Mouse (Mus musculus): ENCODE results near the gene Ndst2. TPM values are rescaled to one million over a fixed set of nuclear protein-coding genes. Genes with fewer than 3 reads are reported as not detected.

The Ndst2 gene
- polyA plus RNA-seq, 1 experiment from 2014 or later: 17.1 TPM

- Histone ChIP-seq H3K4me2 (no peak overlapping the region), H3K4me1 (peaks cover 5% of the 10 kb centered on the region; the same call in 1 of the 2 replicates), H3K9ac (replicated peaks) (no peak overlapping the region), H3K36me3 (peaks cover 73% of the 10 kb centered on the region), H3K4me3 (replicated peaks) (no peak overlapping the region), H3K27ac (replicated peaks) (no peak overlapping the region), H3K27me3 (replicated peaks) (no peaks in the 10 kb centered on the region), H3K9me3 (replicated peaks) (no peaks in the 10 kb centered on the region)
- ATAC-seq (ENCODE audit: low FRiP score): no peak
- WGBS: 91% methylated on average over 5 of the region's 5 CpGs
Measured at GRCm38 (mm10) chr14:20764942-20765341, 30.6 kb upstream of the Ndst2 start.

GRCm38 (mm10) chr14:20758768-20759435, 24.5 kb upstream of the Ndst2 start:
- H3K27me3 ChIP-seq (replicated peaks): no peaks in the 10 kb centered on the region
- peaks cover 95% of the 10 kb centered on the region for H3K36me3 ChIP-seq
- WGBS: 89% methylated on average over 8 of the region's 8 CpGs
- H3K9me3 ChIP-seq (replicated peaks): no peaks in the 10 kb centered on the region
- no peak overlapping the region for H3K4me2 ChIP-seq
- no peak overlapping the region for H3K4me3 ChIP-seq (replicated peaks)
- H3K27ac ChIP-seq (replicated peaks): no peak overlapping the region
- no peak for ATAC-seq (ENCODE audit: low FRiP score)
- H3K4me1 ChIP-seq: no peaks in the 10 kb centered on the region
- no peak overlapping the region for H3K9ac ChIP-seq (replicated peaks)

- Histone ChIP-seq H3K27me3 (replicated peaks) (no peaks in the 10 kb centered on the region), H3K36me3 (peaks cover 84% of the 10 kb centered on the region)
- 91% methylated on average over 22 of the region's 22 CpGs for WGBS
Measured at GRCm38 (mm10) chr14:20757370-20757907, 23.1 kb upstream of the Ndst2 start.

GRCm38 (mm10) chr14:20753792-20754191, 19.4 kb upstream of the Ndst2 start:
- WGBS: 89% methylated on average over 3 of the region's 3 CpGs
- H3K4me2 ChIP-seq: no peak overlapping the region

More at GRCm38 (mm10) chr14:20757370-20757907, 23.1 kb upstream of the Ndst2 start:
- Histone ChIP-seq H3K27ac (replicated peaks) (no peak overlapping the region), H3K9ac (replicated peaks) (no peak overlapping the region), H3K4me1 (no peaks in the 10 kb centered on the region), H3K9me3 (replicated peaks) (no peaks in the 10 kb centered on the region), H3K4me3 (replicated peaks) (no peak overlapping the region), H3K4me2 (no peak overlapping the region)
- ATAC-seq (ENCODE audit: low FRiP score): no peak

GRCm38 (mm10) chr14:20750503-20750902, 16.1 kb upstream of the Ndst2 start:
- H3K4me3 ChIP-seq (replicated peaks): no peak overlapping the region
- H3K9me3 ChIP-seq (replicated peaks): no peaks in the 10 kb centered on the region
- H3K4me1 ChIP-seq: peaks cover 4% of the 10 kb centered on the region; the same call in 1 of the 2 replicates
- no peak for ATAC-seq (ENCODE audit: low FRiP score)
- H3K27ac ChIP-seq (replicated peaks): no peak overlapping the region
- no peak overlapping the region for H3K4me2 ChIP-seq
- H3K36me3 ChIP-seq: peaks cover 27% of the 10 kb centered on the region
- H3K9ac ChIP-seq (replicated peaks): no peak overlapping the region
- WGBS: 88% methylated on average over 5 of the region's 5 CpGs
- H3K27me3 ChIP-seq (replicated peaks): no peaks in the 10 kb centered on the region

More at GRCm38 (mm10) chr14:20753792-20754191, 19.4 kb upstream of the Ndst2 start:
- no peaks in the 10 kb centered on the region for H3K9me3 ChIP-seq (replicated peaks)
- no peak overlapping the region for H3K4me3 ChIP-seq (replicated peaks)
- H3K9ac ChIP-seq (replicated peaks): no peak overlapping the region
- H3K27ac ChIP-seq (replicated peaks): no peak overlapping the region
- no peaks in the 10 kb centered on the region for H3K27me3 ChIP-seq (replicated peaks)
- H3K36me3 ChIP-seq: peaks cover 49% of the 10 kb centered on the region
- no peak for ATAC-seq (ENCODE audit: low FRiP score)
- H3K4me1 ChIP-seq: no peaks in the 10 kb centered on the region

GRCm38 (mm10) chr14:20749494-20750051, 15.2 kb upstream of the Ndst2 start:
- 88% methylated on average over 4 of the region's 4 CpGs for whole genome bisulfite sequencing
- Histone ChIP-seq H3K27ac (replicated peaks) (no peak overlapping the region), H3K9ac (replicated peaks) (no peak overlapping the region), H3K27me3 (replicated peaks) (no peaks in the 10 kb centered on the region), H3K4me2 (no peak overlapping the region), H3K9me3 (replicated peaks) (no peaks in the 10 kb centered on the region), H3K36me3 (peaks cover 27% of the 10 kb centered on the region), H3K4me1 (peaks cover 4% of the 10 kb centered on the region; the same call in 1 of the 2 replicates), H3K4me3 (replicated peaks) (no peak overlapping the region)
- no peak for ATAC-seq (ENCODE audit: low FRiP score)

GRCm38 (mm10) chr14:20748388-20748787, 14.0 kb upstream of the Ndst2 start:
- peak; percentile 51 for ATAC-seq (ENCODE audit: low FRiP score)
- Histone ChIP-seq H3K9me3 (replicated peaks) (no peaks in the 10 kb centered on the region), H3K27ac (replicated peaks) (peak overlapping the region; percentile 43), H3K4me1 (peaks cover 4% of the 10 kb centered on the region; the same call in 1 of the 2 replicates), H3K4me3 (replicated peaks) (no peak overlapping the region), H3K4me2 (no peak overlapping the region), H3K9ac (replicated peaks) (no peak overlapping the region), H3K36me3 (peaks cover 33% of the 10 kb centered on the region), H3K27me3 (replicated peaks) (no peaks in the 10 kb centered on the region)
- 44% methylated on average over 4 of the region's 4 CpGs for WGBS

- Histone ChIP-seq H3K4me3 (replicated peaks) (no peak overlapping the region), H3K9ac (replicated peaks) (no peak overlapping the region), H3K36me3 (peaks cover 38% of the 10 kb centered on the region), H3K4me1 (peaks cover 4% of the 10 kb centered on the region; the same call in 1 of the 2 replicates), H3K27ac (replicated peaks) (0 out of 2 replicates have a peak overlapping the region, but pooled peaks have one; percentile 51), H3K27me3 (replicated peaks) (no peaks in the 10 kb centered on the region), H3K9me3 (replicated peaks) (no peaks in the 10 kb centered on the region), H3K4me2 (no peak overlapping the region)
- ATAC-seq (ENCODE audit: low FRiP score): no peak
- WGBS: 88% methylated on average over 3 of the region's 3 CpGs
Measured at GRCm38 (mm10) chr14:20746935-20747334, 12.6 kb upstream of the Ndst2 start.

GRCm38 (mm10) chr14:20743614-20744013, 9.3 kb upstream of the Ndst2 start:
- no peaks in the 10 kb centered on the region for H3K9me3 ChIP-seq (replicated peaks)
- H3K4me2 ChIP-seq: no peak overlapping the region
- H3K4me1 ChIP-seq: peaks cover 4% of the 10 kb centered on the region; the same call in 1 of the 2 replicates
- no peak for ATAC-seq (ENCODE audit: low FRiP score)
- H3K27ac ChIP-seq (replicated peaks): no peak overlapping the region
- no peaks in the 10 kb centered on the region for H3K27me3 ChIP-seq (replicated peaks)
- H3K4me3 ChIP-seq (replicated peaks): no peak overlapping the region
- H3K36me3 ChIP-seq: peaks cover 71% of the 10 kb centered on the region
- H3K9ac ChIP-seq (replicated peaks): no peak overlapping the region
- 94% methylated on average over 3 of the region's 3 CpGs for WGBS

- no peak for ATAC-seq (ENCODE audit: low FRiP score)
- 89% methylated on average over 9 of the region's 9 CpGs for WGBS
Measured at GRCm38 (mm10) chr14:20741301-20741700, 6.9 kb upstream of the Ndst2 start.

GRCm38 (mm10) chr14:20738511-20738910, 4.1 kb upstream of the Ndst2 start:
- Histone ChIP-seq H3K36me3 (peaks cover 73% of the 10 kb centered on the region), H3K4me3 (replicated peaks) (no peak overlapping the region), H3K9me3 (replicated peaks) (no peaks in the 10 kb centered on the region), H3K27ac (replicated peaks) (no peak overlapping the region), H3K4me1 (peaks cover 13% of the 10 kb centered on the region), H3K4me2 (no peak overlapping the region), H3K9ac (replicated peaks) (no peak overlapping the region), H3K27me3 (replicated peaks) (no peaks in the 10 kb centered on the region)
- ATAC-seq (ENCODE audit: low FRiP score): no peak
- WGBS: 85% methylated on average over 8 of the region's 8 CpGs

More at GRCm38 (mm10) chr14:20741301-20741700, 6.9 kb upstream of the Ndst2 start:
- no peak overlapping the region for H3K4me3 ChIP-seq (replicated peaks)
- no peak overlapping the region for H3K4me2 ChIP-seq
- peaks cover 85% of the 10 kb centered on the region for H3K36me3 ChIP-seq
- no peak overlapping the region for H3K9ac ChIP-seq (replicated peaks)
- no peaks in the 10 kb centered on the region for H3K9me3 ChIP-seq (replicated peaks)
- H3K27ac ChIP-seq (replicated peaks): no peak overlapping the region
- H3K4me1 ChIP-seq: no peaks in the 10 kb centered on the region
- H3K27me3 ChIP-seq (replicated peaks): no peaks in the 10 kb centered on the region

- H3K9ac ChIP-seq (replicated peaks): no peak overlapping the region
- H3K27me3 ChIP-seq (replicated peaks): no peaks in the 10 kb centered on the region
- 48% methylated on average over 14 of the region's 14 CpGs for WGBS
- no peak overlapping the region for H3K4me2 ChIP-seq
- no peak overlapping the region for H3K4me3 ChIP-seq (replicated peaks)
- H3K36me3 ChIP-seq: peaks cover 68% of the 10 kb centered on the region
- peaks cover 23% of the 10 kb centered on the region for H3K4me1 ChIP-seq
- H3K9me3 ChIP-seq (replicated peaks): no peaks in the 10 kb centered on the region
- no peak overlapping the region for H3K27ac ChIP-seq (replicated peaks)
- no peak for ATAC-seq (ENCODE audit: low FRiP score)
Measured at GRCm38 (mm10) chr14:20737306-20737705, 2.9 kb upstream of the Ndst2 start.

Data from neural tube, embryonic 15.5 days (tissue).